Mouse (Mus musculus): ENCODE data around the gene Eif4g2.

- TF ChIP-seq CTCF (IDR thresholded peaks at IDR 0.05) = no peak
- no peak for TF ChIP-seq EP300 (IDR thresholded peaks at IDR 0.05; ENCODE audit: insufficient read depth, low read depth, low read length)
Measured at GRCm38 (mm10) chr7:111075288-111075687, 7.5 kb downstream of the Eif4g2 start.
